ENCODE assay signal across 8 mouse cellular contexts in the genomic region with DNA sequence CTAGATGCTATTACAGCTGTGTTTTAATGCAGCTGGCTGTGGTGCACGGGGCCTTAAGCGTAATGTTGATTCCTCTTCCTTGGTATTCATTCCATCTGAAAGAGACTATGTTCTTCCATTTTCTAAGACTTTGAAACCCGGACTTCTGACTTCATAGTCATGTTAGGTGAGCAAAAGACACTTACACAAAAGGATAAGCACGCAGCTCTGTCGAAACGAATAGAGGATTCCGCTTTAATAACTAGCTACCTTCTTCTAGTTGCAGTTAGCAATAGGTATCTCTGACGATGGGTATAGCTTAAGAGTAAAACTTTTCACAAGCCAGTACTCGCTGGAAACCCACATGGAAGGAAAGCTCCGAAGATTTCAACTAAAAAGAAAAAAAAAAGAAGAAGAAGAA. TPM values are rescaled to one million over a fixed set of nuclear protein-coding genes. Genes with fewer than 3 reads are reported as not detected.
DNase-seq lines count a peak whose midpoint lies in the region; ATAC-seq and TF ChIP-seq lines count a peak whose summit lies in the region.

No protein-coding gene starts in this region.

- no peak for DNase-seq in kidney, adult 8-10 months
- DNase-seq in left cerebral cortex, postnatal 10 days (ENCODE audit: extremely low spot score in 1 of 2, low spot score in 2 of 2), result no peak
- no peak for DNase-seq in layer of hippocampus, postnatal 14 days (ENCODE audit: low spot score in 2 of 2)
- no peak for DNase-seq in left cerebral cortex, postnatal 14 days (ENCODE audit: low spot score in 2 of 2)

- peak overlapping the region; percentile 93 for H3K4me2 ChIP-seq in kidney, embryonic 14.5 days (replicated peaks; ENCODE audit: low read depth, low read length)
- peak overlapping the region; percentile 94 for H3K4me2 ChIP-seq in hindbrain, embryonic 13.5 days
- peak overlapping the region; percentile 96 for H3K4me2 ChIP-seq in midbrain, embryonic 13.5 days (replicated peaks)

- peak overlapping the region; percentile 80 for H3K27ac ChIP-seq in kidney, embryonic 14.5 days (ENCODE audit: low read depth, low read length)
- H3K27ac ChIP-seq in cortical plate, adult 2 months (ENCODE audit: insufficient read depth, low read length), result no peak overlapping the region
- H3K27ac ChIP-seq in hindbrain, embryonic 13.5 days, result 0 out of 2 replicates have a peak overlapping the region, but pooled peaks have one; percentile 9
- no peak overlapping the region for H3K27ac ChIP-seq in midbrain, embryonic 13.5 days

- no peaks in the 10 kb centered on the region; the same call in 1 of the 2 replicates for H3K36me3 ChIP-seq in kidney, embryonic 14.5 days (ENCODE audit: control insufficient read depth, insufficient read depth, low read length)
- H3K36me3 ChIP-seq in hindbrain, embryonic 13.5 days, result no peaks in the 10 kb centered on the region
- H3K36me3 ChIP-seq in midbrain, embryonic 13.5 days, result no peaks in the 10 kb centered on the region

- no peak for TF ChIP-seq POLR2A in cortical plate, adult 2 months (IDR thresholded peaks at IDR 0.05; ENCODE audit: extremely low read depth, insufficient read depth, low read length)

- no peak for ATAC-seq in kidney, embryonic 14.5 days (ENCODE audit: low FRiP score, low TSS enrichment)
- no peak for ATAC-seq in hindbrain, embryonic 13.5 days (ENCODE audit: low FRiP score)
- ATAC-seq in midbrain, embryonic 13.5 days, result no peak

- peak overlapping the region; percentile 73 for H3K4me3 ChIP-seq in kidney, embryonic 14.5 days (ENCODE audit: low read length)
- peak overlapping the region; percentile 38 for H3K4me3 ChIP-seq in cortical plate, adult 2 months (ENCODE audit: insufficient read depth, low read length)
- peak overlapping the region; percentile 67 for H3K4me3 ChIP-seq in hindbrain, embryonic 13.5 days
- peak overlapping the region; percentile 74 for H3K4me3 ChIP-seq in midbrain, embryonic 13.5 days (replicated peaks)

- 3% methylated on average over 10 of the region's 10 CpGs for WGBS in kidney, embryonic 14.5 days
- 5% methylated on average over 10 of the region's 10 CpGs for WGBS in hindbrain, embryonic 13.5 days
- 6% methylated on average over 10 of the region's 10 CpGs for whole genome bisulfite sequencing in midbrain, embryonic 13.5 days

- peaks cover 5% of the 10 kb centered on the region; the same call in 1 of the 2 replicates for H3K4me1 ChIP-seq in kidney, embryonic 14.5 days (ENCODE audit: control insufficient read depth, insufficient read depth, low read length)
- no peaks in the 10 kb centered on the region for H3K4me1 ChIP-seq in cortical plate, adult 2 months (ENCODE audit: control insufficient read depth, insufficient read depth, low read length)
- peaks cover 17% of the 10 kb centered on the region for H3K4me1 ChIP-seq in hindbrain, embryonic 13.5 days (replicated peaks)
- peaks cover 15% of the 10 kb centered on the region for H3K4me1 ChIP-seq in midbrain, embryonic 13.5 days (replicated peaks)

- peak overlapping the region; percentile 81 for H3K9ac ChIP-seq in kidney, embryonic 14.5 days (ENCODE audit: low read depth, low read length)
- no peak overlapping the region for H3K9ac ChIP-seq in hindbrain, embryonic 13.5 days
- H3K9ac ChIP-seq in midbrain, embryonic 13.5 days (replicated peaks), result no peak overlapping the region; the same call in 1 of the 2 replicates

- no peaks in the 10 kb centered on the region for H3K27me3 ChIP-seq in kidney, embryonic 14.5 days (ENCODE audit: control insufficient read depth, insufficient read depth, low read length)
- H3K27me3 ChIP-seq in hindbrain, embryonic 13.5 days, result peaks cover 28% of the 10 kb centered on the region
- peaks cover 21% of the 10 kb centered on the region for H3K27me3 ChIP-seq in midbrain, embryonic 13.5 days

- H3K9me3 ChIP-seq in kidney, embryonic 14.5 days (ENCODE audit: control insufficient read depth, low read length), result no peaks in the 10 kb centered on the region
- H3K9me3 ChIP-seq in hindbrain, embryonic 13.5 days, result no peaks in the 10 kb centered on the region
- H3K9me3 ChIP-seq in midbrain, embryonic 13.5 days, result no peaks in the 10 kb centered on the region

- TF ChIP-seq CTCF in cortical plate, adult 2 months (IDR thresholded peaks at IDR 0.05; ENCODE audit: extremely low read depth, insufficient read depth, low read length), result no peak

- intact Hi-C loops in left cerebral cortex, postnatal 10 days (cut with DNase I), result loop anchor here (5.0 kb wide), 1 partner anchor 195 kb away; no protein-coding TSS in a partner anchor
- intact Hi-C loops in left cerebral cortex, postnatal 14 days (cut with DNase I), result loop anchor here (5.0 to 10.0 kb wide), 2 partner anchors 195 to 287 kb away; no protein-coding TSS in a partner anchor

RNA-seq across cellular contexts. Expression of a gene that starts 1.5 kb away (rescaled TPM):
- polyA plus RNA-seq in kidney, embryonic 14.5 days (2014; fragmentation: Nextera tagmentation; extraction: Ambion mirVana), result 30.0 and 37.4 TPM in 2 replicates
- 26.4 and 34.9 TPM in 2 replicates for polyA plus RNA-seq in cortical plate, adult 2 months (2012; rRNA removed)
- polyA plus RNA-seq in hindbrain, embryonic 13.5 days (2015; fragmentation: Nextera tagmentation; extraction: Ambion mirVana), result 16.4 and 18.6 TPM in 2 replicates
- polyA plus RNA-seq in midbrain, embryonic 13.5 days (2015; fragmentation: Nextera tagmentation; extraction: Ambion mirVana), result 15.8 and 18.2 TPM in 2 replicates
- total RNA-seq in left cerebral cortex, postnatal 10 days (2021), result 10 to 100 TPM in 1 of 2 experiments, 1 to 10 TPM in 1; 9.8 to 11.0 TPM
- 10 to 100 TPM; 19.2 to 20.9 TPM for total RNA-seq in layer of hippocampus, postnatal 14 days (2021)
- 10 to 100 TPM; 15.5 to 16.5 TPM for total RNA-seq in left cerebral cortex, postnatal 14 days (2021)

Comparison
In these comparisons a context has a peak if more than half of its experiments do, and no peak if none do; other contexts are left out.
1. H3K27ac ChIP-seq: peak in kidney, embryonic 14.5 days (single experiment) and hindbrain, embryonic 13.5 days (single experiment); none in cortical plate, adult 2 months (single experiment) and midbrain, embryonic 13.5 days (single experiment).
2. Peak in every context shown above with its lines, with median percentiles within 50 percentile points of each other: H3K4me2 ChIP-seq and H3K4me3 ChIP-seq.